ENCODE assay signal across 8 mouse cellular contexts in the genomic region with DNA sequence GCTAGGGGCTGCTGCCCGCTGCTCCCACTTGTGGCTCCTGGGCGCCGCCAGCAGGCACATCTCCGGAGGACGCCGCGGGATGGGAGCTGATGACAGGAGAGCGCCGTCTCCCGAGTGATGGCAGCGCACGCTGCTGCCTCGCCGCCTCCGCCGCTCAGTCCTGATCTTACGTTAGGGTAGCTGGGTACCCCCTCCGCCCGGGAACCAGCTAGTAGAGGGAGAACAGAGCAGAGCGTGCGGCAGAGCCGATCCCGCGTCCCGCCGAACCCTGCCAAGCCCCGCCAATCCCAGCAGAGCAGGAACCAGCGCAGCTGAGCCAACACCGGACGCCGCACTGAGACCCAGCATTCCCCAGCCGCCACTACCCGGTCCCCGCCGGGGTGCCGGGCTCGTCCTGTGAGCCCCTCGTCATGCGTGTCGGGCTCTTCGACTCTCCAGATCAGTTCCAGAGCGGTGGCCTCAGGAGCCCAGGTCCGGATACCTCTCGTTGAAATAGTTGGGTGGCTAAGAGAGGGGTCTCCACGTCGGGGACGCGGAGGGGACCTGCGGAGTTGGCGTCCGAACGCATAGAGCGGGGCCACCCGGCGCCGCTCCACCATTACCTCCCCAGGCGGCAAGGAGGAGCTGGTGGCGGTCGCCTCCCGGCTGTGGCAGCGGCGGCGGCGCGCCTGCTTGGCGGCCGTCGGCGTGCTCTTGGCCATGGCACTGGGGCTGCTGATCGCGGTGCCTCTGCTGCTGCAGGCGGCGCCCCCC. TPM values are rescaled to one million over a fixed set of nuclear protein-coding genes. Genes with fewer than 3 reads are reported as not detected.
A peak's percentile ranks its signal among the peaks of the same experiment; 100 is the strongest.
DNase-seq lines count a peak whose midpoint lies in the region; ATAC-seq lines count a peak whose summit lies in the region.

A gene (plus strand): TSS at position 164 of the 753 bp plus-strand sequence.

- H3K36me3 ChIP-seq in hindbrain, embryonic 13.5 days, result no peaks in the 10 kb centered on the region
- no peaks in the 10 kb centered on the region for H3K36me3 ChIP-seq in limb, embryonic 15.5 days

- DNase-seq in layer of hippocampus, adult 11-12 months (ENCODE audit: low spot score), result peak; percentile 70
- no peak for DNase-seq in layer of hippocampus, adult 9-10 months (ENCODE audit: low spot score)
- DNase-seq in embryo, embryonic 11 days, result peak; percentile 61
- DNase-seq in right cerebral cortex, postnatal 36 days (ENCODE audit: low spot score in 2 of 2), result peak; percentile 17 to 28
- DNase-seq in spleen, postnatal 36 days (ENCODE audit: low spot score in 2 of 2), result no peak
- no peak for DNase-seq in urinary bladder, postnatal 4 days (ENCODE audit: low spot score in 2 of 2)

- no peaks in the 10 kb centered on the region for H3K9me3 ChIP-seq in hindbrain, embryonic 13.5 days
- no peaks in the 10 kb centered on the region for H3K9me3 ChIP-seq in limb, embryonic 15.5 days

- H3K27me3 ChIP-seq in hindbrain, embryonic 13.5 days, result peaks cover 97% of the 10 kb centered on the region
- peaks cover 94% of the 10 kb centered on the region for H3K27me3 ChIP-seq in limb, embryonic 15.5 days

- WGBS in hindbrain, embryonic 13.5 days, result under 1% methylated on average over 59 of the region's 73 CpGs
- under 1% methylated on average over 72 of the region's 73 CpGs for WGBS in limb, embryonic 15.5 days

- peak within 1 kb of the TSS; percentile 65 for H3K4me2 ChIP-seq in hindbrain, embryonic 13.5 days
- H3K4me2 ChIP-seq in limb, embryonic 15.5 days, result peak within 1 kb of the TSS; percentile 46

- peak within 1 kb of the TSS; percentile 42 for H3K4me3 ChIP-seq in hindbrain, embryonic 13.5 days
- peak within 1 kb of the TSS; percentile 28 for H3K4me3 ChIP-seq in limb, embryonic 15.5 days

- no peak within 1 kb of the TSS for H3K27ac ChIP-seq in hindbrain, embryonic 13.5 days
- H3K27ac ChIP-seq in limb, embryonic 15.5 days, result no peak within 1 kb of the TSS

- ATAC-seq in hindbrain, embryonic 13.5 days (ENCODE audit: low FRiP score), result peak; percentile 45
- ATAC-seq in limb, embryonic 15.5 days (ENCODE audit: insufficient number of reproducible peaks, low FRiP score, low TSS enrichment, low read depth), result no peak

- peaks cover 30% of the 10 kb centered on the region for H3K4me1 ChIP-seq in hindbrain, embryonic 13.5 days (replicated peaks)
- H3K4me1 ChIP-seq in limb, embryonic 15.5 days, result peaks cover 26% of the 10 kb centered on the region

- peak within 1 kb of the TSS; percentile 49 for H3K9ac ChIP-seq in hindbrain, embryonic 13.5 days
- H3K9ac ChIP-seq in limb, embryonic 15.5 days, result no peak within 1 kb of the TSS

RNA-seq across cellular contexts. Expression of the gene that starts here (rescaled TPM):
- polyA plus RNA-seq in hindbrain, embryonic 13.5 days (2015; fragmentation: Nextera tagmentation; extraction: Ambion mirVana), result 2.5 and 4.2 TPM in 2 replicates
- not detected in 2 replicates for polyA plus RNA-seq in limb, embryonic 15.5 days (2015; fragmentation: Nextera tagmentation; extraction: Ambion mirVana)

Comparison
In these comparisons a context has a peak if more than half of its experiments do, and no peak if none do; other contexts are left out.
1. DNase-seq: peak in layer of hippocampus, adult 11-12 months (single experiment), embryo, embryonic 11 days (single experiment) and right cerebral cortex, postnatal 36 days (2 of 2); none in layer of hippocampus, adult 9-10 months (single experiment), spleen, postnatal 36 days (0 of 2) and urinary bladder, postnatal 4 days (0 of 2).